Mouse (Mus musculus): ENCODE results near the gene Abca8b.
"Not testable (repeated sequence)": the region's sequence is repeated elsewhere in the genome, so short reads cannot be mapped to it uniquely, and the experiment has no call there.

Gene Abca8b

GRCm38 (mm10) chr11:109916654-109917053, 79.0 kb downstream of the Abca8b start:
- no peak for DNase-seq (ENCODE audit: low spot score in 2 of 2)

GRCm38 (mm10) chr11:109913156-109913555, 82.5 kb downstream of the Abca8b start:
- not testable (repeated sequence) for DNase-seq (ENCODE audit: low spot score in 2 of 2)

GRCm38 (mm10) chr11:109912118-109912517, 83.5 kb downstream of the Abca8b start:
- DNase-seq (ENCODE audit: low spot score in 2 of 2) = not testable (repeated sequence)

GRCm38 (mm10) chr11:109909801-109910200, 85.8 kb downstream of the Abca8b start:
- DNase-seq (ENCODE audit: low spot score in 2 of 2) = no peak

GRCm38 (mm10) chr11:109908207-109909031, 87.2 kb downstream of the Abca8b start:
- DNase-seq (ENCODE audit: low spot score in 2 of 2) = no peak

GRCm38 (mm10) chr11:109907508-109907907, 88.1 kb downstream of the Abca8b start:
- DNase-seq (ENCODE audit: low spot score in 2 of 2) = no peak

GRCm38 (mm10) chr11:109902616-109903598, 92.7 kb downstream of the Abca8b start:
- DNase-seq (ENCODE audit: low spot score in 2 of 2) = no peak

GRCm38 (mm10) chr11:109900491-109901241, 95.0 kb downstream of the Abca8b start:
- no peak for DNase-seq (ENCODE audit: low spot score in 2 of 2)

- no peak for DNase-seq (ENCODE audit: low spot score in 2 of 2)
These were observed 96.7 kb downstream of the Abca8b start for GRCm38 (mm10) chr11:109898791-109899467.

GRCm38 (mm10) chr11:109895952-109896530, 99.6 kb downstream of the Abca8b start:
- DNase-seq (ENCODE audit: low spot score in 2 of 2) = no peak

GRCm38 (mm10) chr11:109895496-109895895, 100.1 kb downstream of the Abca8b start:
- no peak for DNase-seq (ENCODE audit: low spot score in 2 of 2)

GRCm38 (mm10) chr11:109893894-109894804, 101.5 kb downstream of the Abca8b start:
- DNase-seq (ENCODE audit: low spot score in 2 of 2) = no peak

- DNase-seq (ENCODE audit: low spot score in 2 of 2) = no peak
These were observed 103.7 kb downstream of the Abca8b start for GRCm38 (mm10) chr11:109891989-109892386.

GRCm38 (mm10) chr11:109891371-109891988, 104.2 kb downstream of the Abca8b start:
- no peak for DNase-seq (ENCODE audit: low spot score in 2 of 2)

- no peak for DNase-seq (ENCODE audit: low spot score in 2 of 2)
These were observed 106.0 kb downstream of the Abca8b start for GRCm38 (mm10) chr11:109889595-109889994.

- no peak for DNase-seq (ENCODE audit: low spot score in 2 of 2)
These were observed 108.9 kb downstream of the Abca8b start for GRCm38 (mm10) chr11:109886757-109887156.

GRCm38 (mm10) chr11:109885521-109885920, 110.1 kb downstream of the Abca8b start:
- no peak for DNase-seq (ENCODE audit: low spot score in 2 of 2)

- DNase-seq (ENCODE audit: low spot score in 2 of 2) = no peak
These were observed 110.8 kb downstream of the Abca8b start for GRCm38 (mm10) chr11:109884801-109885200.

- DNase-seq (ENCODE audit: low spot score in 2 of 2) = no peak
These were observed 111.5 kb downstream of the Abca8b start for GRCm38 (mm10) chr11:109884126-109884525.

Measured in spleen, postnatal 10 days (tissue).